Mouse (Mus musculus): Measurements from ENCODE around the gene Fkbp5. TPM values are rescaled to one million over a fixed set of nuclear protein-coding genes. Genes with fewer than 3 reads are reported as not detected.

The Fkbp5 gene
- polyA plus RNA-seq, 1 experiment from 2014 or later = 16.2 TPM

DNA sequence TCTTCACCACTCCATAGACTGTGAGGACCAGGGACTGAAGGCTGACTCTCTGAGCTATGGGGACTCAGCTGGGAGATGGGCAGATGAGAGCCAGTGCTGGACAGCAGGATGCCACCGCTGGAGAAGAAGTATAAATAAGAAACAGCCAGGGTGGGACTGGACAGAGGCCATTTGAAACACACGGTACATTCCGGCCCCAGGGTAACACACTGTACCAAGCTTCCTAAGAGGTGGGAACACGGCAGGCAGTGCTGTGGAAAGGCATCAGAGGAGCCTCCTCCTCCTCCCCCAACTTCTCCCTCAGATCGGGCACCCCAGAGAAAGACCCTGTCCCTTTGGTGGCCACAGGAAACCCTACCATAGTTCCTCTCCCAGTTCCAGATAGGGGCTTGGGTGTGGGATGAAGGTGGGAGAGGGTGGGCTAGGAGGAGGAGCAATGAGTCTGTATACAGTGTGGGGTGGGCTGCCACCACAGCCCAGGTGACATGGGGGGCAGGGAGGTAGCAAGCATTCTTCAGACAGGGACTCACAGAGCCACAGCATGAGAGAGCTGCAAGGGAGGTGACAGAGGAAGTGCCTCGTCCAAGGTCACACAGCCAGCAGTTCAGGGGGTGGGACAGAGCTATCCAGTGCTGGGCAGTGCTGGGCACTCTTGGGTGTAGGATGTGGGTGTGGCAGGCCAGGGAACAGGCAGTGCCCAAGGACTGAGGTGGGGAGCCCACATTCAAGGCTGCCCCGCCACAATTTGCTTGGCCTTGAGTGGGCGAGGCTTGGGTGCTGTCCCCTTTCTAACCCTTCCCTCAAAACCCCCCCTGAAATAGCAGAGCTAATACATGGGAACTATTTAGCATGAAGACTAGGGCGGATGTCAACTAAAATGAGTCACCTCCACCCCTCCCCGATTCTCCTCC is 1.6 kb downstream of the Fkbp5 start:
- no peak overlapping the region for H3K27ac ChIP-seq
- no peak overlapping the region for H3K4me3 ChIP-seq (replicated peaks; ENCODE audit: low read depth, low read length)
- H3K9ac ChIP-seq (ENCODE audit: low read depth, low read length) = no peak overlapping the region
- no peak for TF ChIP-seq CTCF (IDR thresholded peaks at IDR 0.05; ENCODE audit: low read depth)
- no peaks in the 10 kb centered on the region for H3K9me3 ChIP-seq (replicated peaks; ENCODE audit: low read length)
- no peak for DNase-seq (ENCODE audit: low spot score)
- no peaks in the 10 kb centered on the region for H3K27me3 ChIP-seq (ENCODE audit: insufficient read depth, low read length)
- no peak overlapping the region for H3K4me2 ChIP-seq (ENCODE audit: low read length)
- 0 out of 2 replicates have a peak, but pooled peaks have one; percentile 18 for ATAC-seq (replicated peaks; ENCODE audit: low FRiP score, low read depth)
- peaks cover 37% of the 10 kb centered on the region for H3K4me1 ChIP-seq (replicated peaks; ENCODE audit: insufficient read depth, low read length)
- no peaks in the 10 kb centered on the region for H3K36me3 ChIP-seq (ENCODE audit: insufficient read depth, low read length)
- 56% methylated on average over 10 of the region's 10 CpGs for WGBS

DNA sequence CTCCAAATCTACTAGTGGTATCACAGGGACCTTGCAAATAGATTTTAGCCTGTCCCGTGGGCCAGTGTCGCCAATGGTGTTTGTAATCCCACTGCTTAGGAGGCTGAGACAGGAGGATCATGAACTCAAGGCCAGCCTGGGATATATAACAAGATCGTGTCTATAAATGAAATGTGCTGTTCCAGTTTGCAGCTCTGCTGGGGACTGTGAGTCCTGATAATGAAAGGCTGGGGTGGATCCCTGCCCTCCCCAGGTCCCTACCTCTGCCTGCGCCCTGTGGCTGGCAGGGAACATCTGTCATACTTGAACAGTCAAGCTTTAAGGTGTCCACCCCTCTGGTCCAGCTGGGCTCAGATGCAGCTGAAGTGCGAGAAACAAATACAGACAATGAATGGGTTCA is 2.8 kb downstream of the Fkbp5 start:
- Histone ChIP-seq H3K4me2 (ENCODE audit: low read length) (no peak overlapping the region), H3K36me3 (ENCODE audit: insufficient read depth, low read length) (no peaks in the 10 kb centered on the region), H3K27me3 (ENCODE audit: insufficient read depth, low read length) (no peaks in the 10 kb centered on the region), H3K9ac (ENCODE audit: low read depth, low read length) (no peak overlapping the region), H3K4me3 (replicated peaks; ENCODE audit: low read depth, low read length) (no peak overlapping the region), H3K4me1 (replicated peaks; ENCODE audit: insufficient read depth, low read length) (peaks cover 40% of the 10 kb centered on the region), H3K27ac (no peak overlapping the region), H3K9me3 (replicated peaks; ENCODE audit: low read length) (no peaks in the 10 kb centered on the region)
- WGBS = 66% methylated on average over 5 of the region's 5 CpGs
- TF ChIP-seq CTCF (IDR thresholded peaks at IDR 0.05; ENCODE audit: low read depth) = no peak
- ATAC-seq (replicated peaks; ENCODE audit: low FRiP score, low read depth) (no peak), DNase-seq (ENCODE audit: low spot score) (no peak)

DNA sequence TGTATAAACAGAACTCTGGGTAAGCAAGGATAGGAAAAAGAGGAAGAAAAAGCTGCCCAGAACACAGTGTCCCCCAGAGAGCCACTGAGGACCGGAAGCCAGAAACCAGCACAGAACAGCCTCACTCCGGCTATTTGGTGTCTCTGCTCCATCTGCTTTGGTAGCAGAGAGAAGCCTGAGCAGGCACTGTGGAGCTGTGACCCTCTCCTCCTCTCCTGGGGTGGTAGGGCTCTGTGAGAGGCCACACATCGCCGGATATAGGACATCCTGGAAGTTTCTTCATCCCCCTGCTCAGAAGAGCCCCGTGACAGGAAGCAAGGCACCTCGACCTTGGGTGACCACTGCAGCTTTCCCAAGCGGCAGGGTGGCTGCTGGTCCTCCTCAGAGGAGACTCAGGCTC is 3.5 kb downstream of the Fkbp5 start:
- peaks cover 37% of the 10 kb centered on the region for H3K4me1 ChIP-seq (replicated peaks; ENCODE audit: insufficient read depth, low read length)
- ATAC-seq (replicated peaks; ENCODE audit: low FRiP score, low read depth) (no peak), DNase-seq (ENCODE audit: low spot score) (no peak)
- 49% methylated on average over 7 of the region's 7 CpGs for WGBS
- H3K4me3 ChIP-seq (replicated peaks; ENCODE audit: low read depth, low read length) = no peak overlapping the region
- H3K27ac ChIP-seq = peak overlapping the region; percentile 37
- no peak for TF ChIP-seq CTCF (IDR thresholded peaks at IDR 0.05; ENCODE audit: low read depth)
- H3K4me2 ChIP-seq (ENCODE audit: low read length) = no peak overlapping the region
- no peaks in the 10 kb centered on the region for H3K36me3 ChIP-seq (ENCODE audit: insufficient read depth, low read length)
- no peaks in the 10 kb centered on the region for H3K9me3 ChIP-seq (replicated peaks; ENCODE audit: low read length)
- H3K27me3 ChIP-seq (ENCODE audit: insufficient read depth, low read length) = no peaks in the 10 kb centered on the region
- no peak overlapping the region for H3K9ac ChIP-seq (ENCODE audit: low read depth, low read length)

DNA sequence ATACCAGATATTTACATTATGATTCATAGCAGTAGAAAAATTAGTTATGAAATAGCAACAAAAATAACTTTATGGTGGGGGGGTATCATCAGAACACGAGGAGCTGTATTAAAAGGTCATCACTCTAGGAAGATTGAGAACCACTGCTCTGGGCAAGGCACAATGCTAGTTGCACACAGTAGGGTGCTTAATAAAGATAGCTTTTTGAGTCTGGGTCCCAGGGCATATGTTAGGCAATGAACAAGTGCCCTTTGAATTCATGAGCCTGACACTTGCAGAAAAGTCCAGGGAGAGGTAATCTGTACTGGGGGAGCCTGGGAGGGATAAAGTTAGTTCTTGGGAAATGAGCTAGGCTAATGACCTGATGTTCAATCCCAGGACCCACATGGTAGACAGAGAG is 4.0 kb downstream of the Fkbp5 start:
- no peaks in the 10 kb centered on the region for H3K9me3 ChIP-seq (replicated peaks; ENCODE audit: low read length)
- H3K4me2 ChIP-seq (ENCODE audit: low read length) = no peak overlapping the region
- peaks cover 32% of the 10 kb centered on the region for H3K4me1 ChIP-seq (replicated peaks; ENCODE audit: insufficient read depth, low read length)
- DNase-seq (ENCODE audit: low spot score) (no peak), ATAC-seq (replicated peaks; ENCODE audit: low FRiP score, low read depth) (no peak)
- 68% methylated on average over 1 of the region's 1 CpGs for WGBS
- H3K36me3 ChIP-seq (ENCODE audit: insufficient read depth, low read length) = no peaks in the 10 kb centered on the region
- no peaks in the 10 kb centered on the region for H3K27me3 ChIP-seq (ENCODE audit: insufficient read depth, low read length)
- TF ChIP-seq CTCF (IDR thresholded peaks at IDR 0.05; ENCODE audit: low read depth) = no peak
- peak overlapping the region; percentile 85 for H3K27ac ChIP-seq
- no peak overlapping the region for H3K4me3 ChIP-seq (replicated peaks; ENCODE audit: low read depth, low read length)
- no peak overlapping the region for H3K9ac ChIP-seq (ENCODE audit: low read depth, low read length)

DNA sequence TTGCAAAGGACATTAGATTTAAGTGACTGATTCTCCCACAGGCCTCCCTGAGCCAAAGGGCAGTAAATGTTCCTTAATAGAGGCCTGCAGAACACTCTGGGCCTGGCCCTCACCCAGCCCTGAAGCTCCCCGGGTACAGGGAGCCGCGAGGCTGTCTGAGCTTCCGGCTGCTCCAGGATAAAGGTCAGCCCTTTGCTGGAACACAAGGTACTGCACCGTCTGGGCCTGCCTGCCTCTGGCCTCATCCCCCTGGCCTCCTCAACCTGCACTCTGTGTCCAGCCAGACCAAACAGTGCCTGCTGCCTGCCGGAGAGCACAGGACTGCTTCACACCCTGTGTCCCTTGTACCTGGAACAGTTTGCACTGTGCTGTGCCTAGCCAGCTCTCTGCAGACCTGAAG is 4.6 kb downstream of the Fkbp5 start:
- H3K4me3 ChIP-seq (replicated peaks; ENCODE audit: low read depth, low read length) = no peak overlapping the region
- peak overlapping the region; percentile 24; the same call in 1 of the 2 replicates for H3K9ac ChIP-seq (ENCODE audit: low read depth, low read length)
- ATAC-seq (replicated peaks; ENCODE audit: low FRiP score, low read depth) (peak; percentile 85), DNase-seq (ENCODE audit: low spot score) (peak; percentile 61)
- 12% methylated on average over 6 of the region's 6 CpGs for WGBS
- H3K4me1 ChIP-seq (replicated peaks; ENCODE audit: insufficient read depth, low read length) = peaks cover 31% of the 10 kb centered on the region
- no peaks in the 10 kb centered on the region for H3K36me3 ChIP-seq (ENCODE audit: insufficient read depth, low read length)
- H3K4me2 ChIP-seq (ENCODE audit: low read length) = no peak overlapping the region
- TF ChIP-seq CTCF (IDR thresholded peaks at IDR 0.05; ENCODE audit: low read depth) = no peak
- peak overlapping the region; percentile 85 for H3K27ac ChIP-seq
- no peaks in the 10 kb centered on the region for H3K9me3 ChIP-seq (replicated peaks; ENCODE audit: low read length)
- no peaks in the 10 kb centered on the region for H3K27me3 ChIP-seq (ENCODE audit: insufficient read depth, low read length)

DNA sequence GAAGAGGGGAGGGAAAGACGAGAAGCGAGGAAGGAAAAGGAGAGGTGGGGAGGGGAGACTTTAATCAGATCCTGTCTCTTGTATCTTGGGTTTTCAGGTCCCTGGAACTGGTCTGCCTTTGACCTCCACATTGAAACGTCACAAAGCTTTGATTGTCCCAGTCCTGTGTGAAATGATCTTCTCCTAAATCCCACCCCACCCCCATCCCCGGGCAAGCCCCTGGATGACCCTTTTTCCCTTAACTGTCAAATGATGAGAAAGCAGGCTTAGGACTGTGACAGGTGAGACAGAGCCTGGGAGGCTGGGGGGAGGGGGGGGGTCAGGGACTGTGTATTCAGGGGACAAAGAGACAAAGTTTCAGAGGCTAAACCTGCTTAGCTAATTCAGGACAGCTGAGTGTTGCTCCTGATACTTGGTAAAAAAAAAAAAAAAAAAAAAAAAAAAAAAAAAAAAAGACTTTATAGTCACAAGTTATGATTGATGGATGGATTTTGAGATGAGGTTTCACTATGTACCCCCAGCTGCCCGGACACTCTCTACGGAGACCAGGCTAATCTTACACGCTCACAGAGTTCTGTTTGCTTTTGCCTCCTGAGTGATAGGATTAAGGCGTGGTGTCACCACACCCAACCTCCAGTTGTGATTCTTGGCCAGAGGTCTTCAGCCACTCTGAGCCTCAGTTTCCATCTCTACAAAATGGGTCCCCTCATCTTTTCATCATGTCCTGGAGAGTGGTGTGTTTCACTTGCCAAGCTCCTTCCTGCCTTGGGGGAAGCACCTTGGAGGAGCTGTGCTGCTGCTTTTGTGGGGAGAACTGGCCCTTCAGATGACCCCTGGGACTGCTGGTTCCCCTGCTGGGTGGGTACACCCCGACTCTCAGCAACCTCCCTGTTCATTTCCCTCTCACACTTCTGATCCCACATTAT is 5.4 kb downstream of the Fkbp5 start:
- Histone ChIP-seq H3K9me3 (replicated peaks; ENCODE audit: low read length) (no peaks in the 10 kb centered on the region), H3K4me1 (replicated peaks; ENCODE audit: insufficient read depth, low read length) (peaks cover 40% of the 10 kb centered on the region), H3K36me3 (ENCODE audit: insufficient read depth, low read length) (no peaks in the 10 kb centered on the region), H3K27ac (peak overlapping the region; percentile 85), H3K4me2 (ENCODE audit: low read length) (no peak overlapping the region), H3K9ac (ENCODE audit: low read depth, low read length) (peak overlapping the region; percentile 24; the same call in 1 of the 2 replicates), H3K4me3 (replicated peaks; ENCODE audit: low read depth, low read length) (no peak overlapping the region), H3K27me3 (ENCODE audit: insufficient read depth, low read length) (no peaks in the 10 kb centered on the region)
- WGBS = 33% methylated on average over 9 of the region's 9 CpGs
- no peak for ATAC-seq (replicated peaks; ENCODE audit: low FRiP score, low read depth)
- DNase-seq (ENCODE audit: low spot score) = no peak
- no peak for TF ChIP-seq CTCF (IDR thresholded peaks at IDR 0.05; ENCODE audit: low read depth)

Data from kidney, postnatal 0 days (tissue).